Mouse (Mus musculus): ENCODE results near the gene Hdgfl3. TPM values are rescaled to one million over a fixed set of nuclear protein-coding genes. Genes with fewer than 3 reads are reported as not detected.
A peak's percentile ranks its signal among the peaks of the same experiment; 100 is the strongest.

Gene Hdgfl3
- polyA plus RNA-seq, 1 experiment from 2014 or later = 6.1 TPM

DNA sequence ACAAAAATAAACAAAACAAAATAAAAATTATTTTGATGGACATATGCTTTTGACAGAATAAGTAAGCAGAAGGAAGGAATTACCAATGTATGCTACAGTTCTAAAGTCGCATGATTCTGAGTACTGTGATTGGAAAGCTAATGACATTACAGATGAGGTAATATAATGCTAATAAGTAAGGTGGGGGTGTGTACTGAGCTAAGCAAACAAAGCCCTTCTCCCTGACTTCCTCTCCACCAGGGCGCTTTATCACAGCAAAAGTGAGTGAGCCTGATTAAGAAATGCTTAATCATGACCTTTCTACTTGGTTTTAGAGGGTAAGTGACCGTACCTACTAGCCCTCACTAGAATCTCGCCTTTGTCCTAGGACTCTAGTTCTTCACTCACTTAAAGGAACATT is 14.0 kb downstream of the Hdgfl3 start:
- H3K4me1 ChIP-seq (ENCODE audit: insufficient read depth, low read depth, low read length) = no peaks in the 10 kb centered on the region
- no peak overlapping the region for H3K4me3 ChIP-seq (ENCODE audit: low read depth, low read length)
- 60% methylated on average over 4 of the region's 4 CpGs for WGBS
- ATAC-seq = no peak
- H3K27ac ChIP-seq (ENCODE audit: low read length) = no peak overlapping the region
- no peak overlapping the region for H3K9ac ChIP-seq (replicated peaks; ENCODE audit: low read depth)
- H3K27me3 ChIP-seq (replicated peaks; ENCODE audit: insufficient read depth, low read length) = no peaks in the 10 kb centered on the region
- TF ChIP-seq CTCF (IDR thresholded peaks at IDR 0.05) (no peak), EP300 (IDR thresholded peaks at IDR 0.05) (no peak)
- H3K4me2 ChIP-seq (replicated peaks; ENCODE audit: low read depth, low read length) = no peak overlapping the region
- no peak for DNase-seq (ENCODE audit: low spot score)
- no peaks in the 10 kb centered on the region for H3K9me3 ChIP-seq (ENCODE audit: low read length)
- H3K36me3 ChIP-seq (ENCODE audit: insufficient read depth, low read length) = no peaks in the 10 kb centered on the region

DNA sequence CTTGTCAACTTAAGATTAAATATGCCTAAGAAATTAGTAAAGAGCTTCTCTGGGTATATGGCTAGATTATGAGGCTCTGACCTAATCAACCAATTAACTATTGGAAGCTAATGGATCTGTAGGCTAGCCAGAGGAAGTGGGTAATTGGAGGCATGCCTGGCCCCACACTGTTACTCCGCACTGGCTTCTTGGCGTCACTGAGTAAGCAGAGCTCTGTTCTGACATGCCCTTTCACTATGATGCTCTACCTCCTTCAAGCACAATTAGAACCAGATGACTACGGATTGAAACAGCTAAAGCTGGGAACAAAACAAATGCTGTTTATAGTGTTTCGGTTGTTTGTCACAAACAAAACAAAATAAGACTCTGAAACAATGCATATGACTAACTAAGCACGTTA is 16.0 kb downstream of the Hdgfl3 start:
- H3K4me2 ChIP-seq (replicated peaks; ENCODE audit: low read depth, low read length) = no peak overlapping the region
- H3K27ac ChIP-seq (ENCODE audit: low read length) = no peak overlapping the region
- H3K4me1 ChIP-seq (ENCODE audit: insufficient read depth, low read depth, low read length) = no peaks in the 10 kb centered on the region
- no peak overlapping the region for H3K9ac ChIP-seq (replicated peaks; ENCODE audit: low read depth)
- ATAC-seq (no peak), DNase-seq (ENCODE audit: low spot score) (no peak)
- 75% methylated on average over 5 of the region's 5 CpGs for WGBS
- no peak for TF ChIP-seq CTCF (IDR thresholded peaks at IDR 0.05)
- no peak overlapping the region for H3K4me3 ChIP-seq (ENCODE audit: low read depth, low read length)
- no peaks in the 10 kb centered on the region for H3K9me3 ChIP-seq (ENCODE audit: low read length)
- no peaks in the 10 kb centered on the region for H3K36me3 ChIP-seq (ENCODE audit: insufficient read depth, low read length)
- no peaks in the 10 kb centered on the region for H3K27me3 ChIP-seq (replicated peaks; ENCODE audit: insufficient read depth, low read length)

GRCm38 (mm10) chr7:81904926-81905325 is 29.3 kb downstream of the Hdgfl3 start:
- Histone ChIP-seq H3K9ac (replicated peaks; ENCODE audit: low read depth) (no peak overlapping the region), H3K36me3 (ENCODE audit: insufficient read depth, low read length) (no peaks in the 10 kb centered on the region), H3K4me2 (replicated peaks; ENCODE audit: low read depth, low read length) (no peak overlapping the region), H3K4me3 (ENCODE audit: low read depth, low read length) (no peak overlapping the region), H3K9me3 (ENCODE audit: low read length) (no peaks in the 10 kb centered on the region), H3K4me1 (ENCODE audit: insufficient read depth, low read depth, low read length) (no peaks in the 10 kb centered on the region), H3K27me3 (replicated peaks; ENCODE audit: insufficient read depth, low read length) (no peaks in the 10 kb centered on the region), H3K27ac (ENCODE audit: low read length) (no peak overlapping the region)
- DNase-seq (ENCODE audit: low spot score) (no peak), ATAC-seq (no peak)
- TF ChIP-seq EP300 (IDR thresholded peaks at IDR 0.05) = no peak
- TF ChIP-seq CTCF (IDR thresholded peaks at IDR 0.05) = no peak
- WGBS = 68% methylated on average over 2 of the region's 2 CpGs

- WGBS = 34% methylated on average over 4 of the region's 4 CpGs
- TF ChIP-seq CTCF (IDR thresholded peaks at IDR 0.05) (no peak), EP300 (IDR thresholded peaks at IDR 0.05) (no peak)
Measured at GRCm38 (mm10) chr7:81904094-81904493, 30.2 kb downstream of the Hdgfl3 start.

DNA sequence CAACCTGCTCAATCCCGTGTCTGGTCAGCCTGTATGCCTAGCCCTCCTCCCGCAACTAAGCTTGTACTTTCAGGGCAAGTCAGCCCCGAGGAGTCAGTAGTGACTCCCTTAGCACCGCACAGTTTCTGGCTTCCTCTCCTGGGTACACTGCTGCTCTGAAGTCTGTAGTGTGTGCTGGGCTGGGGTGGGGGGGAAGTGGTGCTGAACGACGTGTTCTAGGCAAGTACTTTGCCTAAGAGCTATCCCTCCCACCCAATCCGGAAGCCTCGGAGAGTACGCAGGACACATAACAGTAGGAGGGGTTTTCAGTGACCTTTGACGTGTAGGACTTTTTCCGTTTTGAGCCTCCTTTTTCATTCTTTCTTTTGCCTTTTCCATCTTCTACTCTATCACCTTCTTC is 34.9 kb downstream of the Hdgfl3 start:
- ATAC-seq (no peak), DNase-seq (ENCODE audit: low spot score) (no peak)
- Histone ChIP-seq H3K4me3 (ENCODE audit: low read depth, low read length) (no peak overlapping the region), H3K4me2 (replicated peaks; ENCODE audit: low read depth, low read length) (no peak overlapping the region), H3K9ac (replicated peaks; ENCODE audit: low read depth) (no peak overlapping the region), H3K27ac (ENCODE audit: low read length) (no peak overlapping the region), H3K36me3 (ENCODE audit: insufficient read depth, low read length) (no peaks in the 10 kb centered on the region), H3K9me3 (ENCODE audit: low read length) (no peaks in the 10 kb centered on the region), H3K4me1 (ENCODE audit: insufficient read depth, low read depth, low read length) (no peaks in the 10 kb centered on the region), H3K27me3 (replicated peaks; ENCODE audit: insufficient read depth, low read length) (no peaks in the 10 kb centered on the region)
- no peak for TF ChIP-seq CTCF (IDR thresholded peaks at IDR 0.05)
- no peak for TF ChIP-seq EP300 (IDR thresholded peaks at IDR 0.05)
- whole genome bisulfite sequencing = 44% methylated on average over 11 of the region's 11 CpGs

More at GRCm38 (mm10) chr7:81904094-81904493, 30.2 kb downstream of the Hdgfl3 start:
- Histone ChIP-seq H3K4me2 (replicated peaks; ENCODE audit: low read depth, low read length) (no peak overlapping the region), H3K36me3 (ENCODE audit: insufficient read depth, low read length) (no peaks in the 10 kb centered on the region), H3K9ac (replicated peaks; ENCODE audit: low read depth) (no peak overlapping the region), H3K9me3 (ENCODE audit: low read length) (no peaks in the 10 kb centered on the region), H3K27ac (ENCODE audit: low read length) (no peak overlapping the region), H3K4me1 (ENCODE audit: insufficient read depth, low read depth, low read length) (no peaks in the 10 kb centered on the region), H3K4me3 (ENCODE audit: low read depth, low read length) (no peak overlapping the region), H3K27me3 (replicated peaks; ENCODE audit: insufficient read depth, low read length) (no peaks in the 10 kb centered on the region)
- DNase-seq (ENCODE audit: low spot score) (peak; percentile 75), ATAC-seq (peak; percentile 89)

- Histone ChIP-seq H3K27me3 (replicated peaks; ENCODE audit: insufficient read depth, low read length) (no peaks in the 10 kb centered on the region), H3K4me2 (replicated peaks; ENCODE audit: low read depth, low read length) (no peak overlapping the region), H3K9ac (replicated peaks; ENCODE audit: low read depth) (no peak overlapping the region), H3K36me3 (ENCODE audit: insufficient read depth, low read length) (no peaks in the 10 kb centered on the region), H3K4me3 (ENCODE audit: low read depth, low read length) (no peak overlapping the region), H3K27ac (ENCODE audit: low read length) (no peak overlapping the region), H3K9me3 (ENCODE audit: low read length) (no peaks in the 10 kb centered on the region), H3K4me1 (ENCODE audit: insufficient read depth, low read depth, low read length) (no peaks in the 10 kb centered on the region)
- ATAC-seq (no peak), DNase-seq (ENCODE audit: low spot score) (no peak)
- TF ChIP-seq EP300 (IDR thresholded peaks at IDR 0.05) (no peak), CTCF (IDR thresholded peaks at IDR 0.05) (no peak)
- 77% methylated on average over 4 of the region's 4 CpGs for WGBS
Measured at GRCm38 (mm10) chr7:81885128-81885527, 49.1 kb downstream of the Hdgfl3 start.

DNA sequence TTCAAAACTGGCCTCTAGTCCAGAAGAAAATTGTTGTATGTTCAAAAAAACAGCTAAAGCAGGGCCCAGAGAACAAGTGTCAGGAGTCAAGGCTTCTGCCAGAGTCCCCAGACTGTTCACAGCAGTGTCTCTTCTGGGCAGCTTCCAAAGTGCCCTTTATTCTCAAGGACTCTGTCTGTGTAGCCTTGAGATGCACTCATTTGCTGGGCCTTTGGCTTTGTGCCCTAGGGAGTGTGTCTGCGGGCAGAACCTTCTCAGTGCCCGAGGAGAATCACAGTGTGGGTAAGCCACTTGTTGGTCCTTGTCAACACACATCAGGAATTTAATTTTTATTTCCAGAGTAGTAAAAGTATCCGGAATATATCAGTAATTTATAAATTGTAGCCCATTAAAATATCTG is 52.7 kb downstream of the Hdgfl3 start:
- ATAC-seq (no peak), DNase-seq (ENCODE audit: low spot score) (no peak)
- H3K9me3 ChIP-seq (ENCODE audit: low read length) = no peaks in the 10 kb centered on the region
- no peak overlapping the region for H3K27ac ChIP-seq (ENCODE audit: low read length)
- no peaks in the 10 kb centered on the region for H3K27me3 ChIP-seq (replicated peaks; ENCODE audit: insufficient read depth, low read length)
- no peak overlapping the region for H3K4me3 ChIP-seq (ENCODE audit: low read depth, low read length)
- TF ChIP-seq CTCF (IDR thresholded peaks at IDR 0.05) = no peak
- TF ChIP-seq EP300 (IDR thresholded peaks at IDR 0.05) = no peak
- no peaks in the 10 kb centered on the region for H3K36me3 ChIP-seq (ENCODE audit: insufficient read depth, low read length)
- no peak overlapping the region for H3K4me2 ChIP-seq (replicated peaks; ENCODE audit: low read depth, low read length)
- H3K9ac ChIP-seq (replicated peaks; ENCODE audit: low read depth) = no peak overlapping the region
- H3K4me1 ChIP-seq (ENCODE audit: insufficient read depth, low read depth, low read length) = no peaks in the 10 kb centered on the region
- 52% methylated on average over 3 of the region's 3 CpGs for WGBS
